Mouse (Mus musculus): ENCODE data around the gene Add3. TPM values are rescaled to one million over a fixed set of nuclear protein-coding genes. Genes with fewer than 3 reads are reported as not detected.

The Add3 gene
- polyA plus RNA-seq, 1 experiment = 25.5 TPM

DNA sequence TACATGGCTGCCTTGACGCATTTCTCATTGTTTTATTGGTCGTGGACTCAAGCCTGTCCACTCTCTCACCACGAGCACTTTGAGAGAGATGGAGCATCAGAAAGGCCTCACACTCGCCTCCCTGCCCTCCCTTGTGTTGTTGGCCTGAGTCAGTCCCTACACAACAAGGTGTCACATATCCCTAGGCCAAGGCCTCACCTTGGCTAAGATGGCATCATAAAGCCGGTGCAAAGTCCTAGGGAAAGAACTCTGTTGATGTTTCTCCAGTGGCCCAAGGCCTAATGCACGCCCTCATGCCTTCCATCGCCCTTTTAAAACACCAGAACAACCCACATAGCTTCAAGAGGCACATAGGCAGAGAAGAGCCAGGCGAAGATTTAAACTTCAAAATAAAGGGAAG, 140.0 kb downstream of the Add3 start:
- no peak for TF ChIP-seq POLR2A (IDR thresholded peaks at IDR 0.05; ENCODE audit: borderline replicate concordance, low read depth, low read length)
- TF ChIP-seq CTCF (IDR thresholded peaks at IDR 0.05; ENCODE audit: low read depth, low read length) = no peak
- no peak overlapping the region for H3K27ac ChIP-seq (ENCODE audit: insufficient read depth, low read depth, low read length)
- peaks cover 13% of the 10 kb centered on the region for H3K4me1 ChIP-seq (ENCODE audit: control insufficient read depth, insufficient read depth, low read length)
- H3K4me3 ChIP-seq (ENCODE audit: insufficient read depth, low read length) = no peak overlapping the region

DNA sequence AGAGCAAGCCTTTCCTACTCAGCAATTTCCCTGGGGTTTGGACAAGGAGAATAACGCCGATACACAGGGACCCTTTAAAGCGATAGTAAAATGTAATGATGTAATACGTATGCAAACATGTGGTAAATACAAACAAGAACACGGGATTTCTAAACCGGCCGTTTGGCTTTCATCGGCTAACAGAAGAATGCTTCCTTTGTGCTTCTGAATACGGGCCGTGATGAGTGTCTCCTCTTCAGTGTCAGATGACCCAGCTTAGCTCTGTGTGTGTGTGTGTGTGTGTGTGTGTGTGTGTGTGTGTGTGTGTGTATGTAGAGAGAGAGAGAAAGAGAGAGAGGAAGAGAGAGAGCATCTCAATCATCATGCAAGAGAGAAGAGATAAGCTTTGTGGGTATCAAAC, 142.3 kb downstream of the Add3 start:
- no peak for TF ChIP-seq CTCF (IDR thresholded peaks at IDR 0.05; ENCODE audit: low read depth, low read length)
- TF ChIP-seq POLR2A (IDR thresholded peaks at IDR 0.05; ENCODE audit: borderline replicate concordance, low read depth, low read length) = no peak
- Histone ChIP-seq H3K4me1 (ENCODE audit: control insufficient read depth, insufficient read depth, low read length) (peaks cover 19% of the 10 kb centered on the region), H3K4me3 (ENCODE audit: insufficient read depth, low read length) (no peak overlapping the region), H3K27ac (ENCODE audit: insufficient read depth, low read depth, low read length) (no peak overlapping the region)

DNA sequence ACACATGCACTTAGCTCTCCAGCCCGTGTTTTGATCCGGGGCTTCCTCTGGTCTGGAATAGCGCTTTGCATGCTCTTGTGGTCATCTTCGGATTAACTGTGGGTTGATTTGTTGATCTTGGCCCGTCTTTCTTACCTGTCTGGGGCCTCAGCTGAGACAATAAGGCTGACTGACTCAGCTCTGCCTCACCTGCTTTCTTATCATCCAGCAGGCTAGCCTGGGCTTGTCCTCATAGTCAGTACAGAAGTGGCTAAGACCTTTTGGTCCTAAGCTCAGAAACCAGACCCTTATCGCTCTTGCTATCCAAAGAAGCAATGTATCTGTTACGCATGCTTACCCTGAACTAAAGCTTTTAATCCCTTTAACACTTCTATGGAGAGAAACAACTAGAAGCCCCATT, 143.5 kb downstream of the Add3 start:
- peaks cover 19% of the 10 kb centered on the region for H3K4me1 ChIP-seq (ENCODE audit: control insufficient read depth, insufficient read depth, low read length)

DNA sequence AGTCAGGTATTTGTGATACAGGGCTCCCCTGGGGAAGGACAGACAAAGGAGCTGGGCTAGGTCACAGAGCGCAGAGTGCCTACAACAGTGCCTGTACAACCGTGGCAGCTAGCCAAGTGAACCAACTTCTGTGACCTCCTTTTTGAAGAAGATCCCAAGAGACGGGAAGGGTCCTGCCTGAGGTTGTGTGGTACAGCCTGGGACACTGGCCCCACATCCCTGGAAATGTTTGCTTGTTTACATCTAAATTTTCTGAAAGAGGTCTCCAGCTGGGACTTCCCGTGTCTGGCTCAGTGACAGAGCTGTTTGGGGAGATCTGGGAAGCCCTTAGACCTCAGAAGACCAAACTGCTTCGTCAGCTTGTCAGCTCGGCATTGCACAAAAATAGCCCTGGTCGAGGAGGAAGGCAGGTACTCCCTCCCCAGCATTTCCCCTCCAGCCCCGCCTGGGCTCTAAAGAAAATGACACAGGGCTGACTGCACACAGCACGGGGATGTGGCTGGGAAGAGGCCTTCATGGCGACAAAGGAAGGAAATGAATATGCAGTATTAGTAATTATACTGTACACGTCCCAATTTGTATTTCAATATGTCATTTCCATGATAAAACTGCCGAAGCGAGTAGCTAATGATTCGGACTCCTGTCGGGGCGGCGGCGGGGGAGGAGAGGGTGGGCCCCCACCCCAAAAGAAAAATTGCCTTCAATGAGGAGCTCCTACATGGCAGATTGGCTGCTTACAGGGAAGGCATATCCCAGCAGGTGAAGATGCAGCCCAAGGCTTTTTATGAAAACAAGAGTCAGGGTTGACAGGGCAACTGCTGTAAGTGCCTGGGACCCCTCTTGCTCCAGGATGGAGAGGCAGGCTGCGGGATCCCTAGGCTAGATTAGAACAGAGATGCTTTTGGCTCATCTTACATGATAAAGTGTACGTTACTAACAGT, 144.3 kb downstream of the Add3 start:
- no peak for TF ChIP-seq CTCF (IDR thresholded peaks at IDR 0.05; ENCODE audit: low read depth, low read length)
- TF ChIP-seq POLR2A (IDR thresholded peaks at IDR 0.05; ENCODE audit: borderline replicate concordance, low read depth, low read length) = no peak
- Histone ChIP-seq H3K4me3 (ENCODE audit: insufficient read depth, low read length) (peak overlapping the region; percentile 4; the same call in 1 of the 2 replicates), H3K4me1 (ENCODE audit: control insufficient read depth, insufficient read depth, low read length) (peaks cover 19% of the 10 kb centered on the region), H3K27ac (ENCODE audit: insufficient read depth, low read depth, low read length) (peak overlapping the region; percentile 36)

More for the DNA sequence above, 143.5 kb downstream of the Add3 start:
- no peak for TF ChIP-seq POLR2A (IDR thresholded peaks at IDR 0.05; ENCODE audit: borderline replicate concordance, low read depth, low read length)
- no peak for TF ChIP-seq CTCF (IDR thresholded peaks at IDR 0.05; ENCODE audit: low read depth, low read length)
- Histone ChIP-seq H3K27ac (ENCODE audit: insufficient read depth, low read depth, low read length) (no peak overlapping the region; the same call in 1 of the 2 replicates), H3K4me3 (ENCODE audit: insufficient read depth, low read length) (no peak overlapping the region)

DNA sequence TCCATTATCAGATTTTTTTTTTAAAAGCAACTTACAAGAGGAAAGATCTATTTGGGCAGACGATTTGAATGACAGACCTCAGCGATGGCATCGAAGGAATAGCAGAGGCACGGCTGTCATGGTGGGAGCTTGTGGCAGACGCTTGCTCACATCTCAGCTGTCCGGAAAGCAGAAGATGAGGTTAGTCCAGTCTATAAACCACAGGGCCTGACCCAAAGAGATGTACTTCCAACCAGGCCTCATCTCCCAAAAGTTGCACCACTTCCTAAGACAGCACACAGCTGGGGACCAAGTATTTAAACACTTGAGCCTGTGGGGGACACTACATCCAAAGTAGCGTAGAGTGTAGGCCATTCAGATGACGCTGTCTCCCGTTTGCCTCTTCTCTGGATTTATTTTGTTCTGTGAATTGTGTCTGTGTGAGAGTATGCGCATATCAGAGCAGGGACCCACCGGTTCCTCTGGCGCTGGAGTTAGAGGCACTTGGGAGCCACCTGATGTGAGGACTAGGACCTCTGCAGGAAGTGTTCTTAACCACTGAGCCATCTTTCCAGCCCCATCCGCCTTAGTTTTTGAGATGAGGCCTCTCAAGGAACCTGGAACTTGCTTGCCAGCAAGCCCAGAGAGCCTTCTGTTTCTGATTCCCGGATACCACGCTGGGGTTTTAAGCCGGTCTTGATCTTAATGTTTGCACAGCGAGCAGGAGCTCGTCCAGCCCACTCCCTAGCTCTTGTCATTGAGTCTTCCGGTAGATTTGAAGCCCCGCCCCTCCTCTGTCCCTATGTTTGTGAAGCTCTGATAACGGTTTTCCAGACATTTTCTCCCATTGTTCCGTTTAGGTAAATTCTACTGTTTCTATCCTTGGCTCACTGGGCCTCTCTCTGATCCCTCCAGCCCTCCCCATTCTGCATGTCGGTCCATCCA, 156.3 kb downstream of the Add3 start:
- H3K4me3 ChIP-seq (ENCODE audit: insufficient read depth, low read length) = no peak overlapping the region
- TF ChIP-seq POLR2A (IDR thresholded peaks at IDR 0.05; ENCODE audit: borderline replicate concordance, low read depth, low read length) = no peak
- no peak for TF ChIP-seq CTCF (IDR thresholded peaks at IDR 0.05; ENCODE audit: low read depth, low read length)
- no peaks in the 10 kb centered on the region for H3K4me1 ChIP-seq (ENCODE audit: control insufficient read depth, insufficient read depth, low read length)
- no peak overlapping the region for H3K27ac ChIP-seq (ENCODE audit: insufficient read depth, low read depth, low read length)

Other genes starting within 250 kb of the Add3 start
- 37.4 and 39.9 TPM in 2 replicates for gene Xpnpep1, start 100.2 kb upstream of the Add3 start, polyA plus RNA-seq (2012; ENCODE audit: insufficient read depth, insufficient read length, missing spikeins)
- 48.3 and 49.2 TPM in 2 replicates for gene Mxi1, start 170.1 kb downstream of the Add3 start, polyA plus RNA-seq (2012; ENCODE audit: insufficient read depth, insufficient read length, missing spikeins)
- gene Gm10197, start 231.3 kb downstream of the Add3 start, polyA plus RNA-seq (2012; ENCODE audit: insufficient read depth, insufficient read length, missing spikeins) = not detected in 2 replicates